Mouse (Mus musculus) testis, postnatal 14 days (tissue): Measurements from ENCODE around the gene Lgals7.
A peak's percentile ranks its signal among the peaks of the same experiment; 100 is the strongest.

Experiments used
- DNase-seq: peaks from one replicate; pipeline ENCODE4 v3.0.0; 2021; ENCODE audit warnings: low spot score

Gene Lgals7

DNA sequence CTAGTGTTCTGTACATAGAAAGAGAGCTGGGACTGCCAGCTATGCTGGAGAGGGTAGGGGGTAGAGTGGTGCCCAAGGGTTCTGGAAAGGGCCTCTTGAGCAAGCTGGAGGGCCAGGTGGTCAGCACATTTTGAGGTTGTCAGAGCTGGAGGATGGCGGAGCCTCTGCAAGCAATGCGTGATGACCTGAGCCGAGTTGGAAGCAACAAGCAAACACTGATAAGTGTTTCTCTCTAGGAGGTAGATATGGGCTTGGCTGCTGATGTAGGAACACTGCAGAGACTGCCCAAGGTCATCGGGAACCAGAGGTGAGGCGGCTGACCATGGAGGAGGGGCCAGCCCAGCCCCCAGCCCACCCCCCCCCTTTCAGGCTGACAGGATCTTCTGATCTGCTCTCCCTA is 32.7 kb upstream of the Lgals7 start:
- no peak for DNase-seq

DNA sequence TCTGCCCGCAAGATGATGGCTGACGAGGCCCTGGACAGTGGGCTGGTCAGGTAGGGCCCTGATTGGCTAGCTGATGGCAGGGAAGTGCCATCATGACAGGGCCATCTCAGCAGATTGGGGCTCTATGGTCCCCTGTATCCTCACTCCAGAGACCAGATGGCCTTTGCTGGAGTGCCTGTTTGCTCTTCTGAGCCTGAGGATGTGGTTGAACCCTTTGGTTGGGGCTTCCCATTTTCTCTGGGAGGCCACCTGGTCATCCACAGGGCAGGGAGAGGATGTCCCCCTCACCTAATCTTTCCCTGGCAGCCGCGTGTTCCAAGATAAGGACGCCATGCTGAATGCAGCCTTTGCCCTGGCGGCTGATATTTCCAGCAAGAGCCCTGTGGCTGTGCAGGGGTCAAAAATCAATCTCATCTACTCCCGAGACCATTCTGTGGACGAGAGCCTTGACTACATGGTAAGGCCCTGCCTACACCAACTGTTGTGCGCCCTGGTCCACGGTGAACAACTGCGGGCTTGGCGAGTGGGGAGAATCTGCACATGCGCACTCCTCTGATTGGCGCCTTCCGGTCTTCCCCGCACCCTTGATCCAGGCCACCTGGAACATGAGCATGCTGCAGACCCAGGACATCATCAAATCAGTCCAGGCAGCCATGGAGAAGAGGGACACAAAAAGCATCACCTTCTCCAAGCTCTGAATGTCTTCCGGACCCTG is 32.1 kb upstream of the Lgals7 start:
- no peak for DNase-seq

DNA sequence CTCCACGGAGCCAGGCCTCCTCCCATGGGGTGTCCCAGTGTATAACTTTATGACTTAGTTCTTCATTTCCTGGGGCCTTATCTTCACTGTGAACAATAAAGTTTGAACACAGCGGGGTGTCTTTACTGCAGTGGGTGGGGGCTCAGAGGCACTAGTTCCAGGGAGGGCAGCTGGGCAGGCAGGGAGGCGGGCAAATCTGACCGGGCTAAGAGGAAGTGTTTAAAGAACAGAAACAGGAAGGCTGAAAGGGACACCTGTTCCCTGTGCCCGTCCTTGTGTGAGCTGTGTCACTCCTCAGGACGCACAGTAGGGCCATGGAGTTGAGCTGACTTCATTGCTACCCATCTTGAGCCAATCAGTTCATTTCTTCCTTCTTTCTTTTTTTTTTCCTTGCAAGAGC is 31.5 kb upstream of the Lgals7 start:
- no peak for DNase-seq

DNA sequence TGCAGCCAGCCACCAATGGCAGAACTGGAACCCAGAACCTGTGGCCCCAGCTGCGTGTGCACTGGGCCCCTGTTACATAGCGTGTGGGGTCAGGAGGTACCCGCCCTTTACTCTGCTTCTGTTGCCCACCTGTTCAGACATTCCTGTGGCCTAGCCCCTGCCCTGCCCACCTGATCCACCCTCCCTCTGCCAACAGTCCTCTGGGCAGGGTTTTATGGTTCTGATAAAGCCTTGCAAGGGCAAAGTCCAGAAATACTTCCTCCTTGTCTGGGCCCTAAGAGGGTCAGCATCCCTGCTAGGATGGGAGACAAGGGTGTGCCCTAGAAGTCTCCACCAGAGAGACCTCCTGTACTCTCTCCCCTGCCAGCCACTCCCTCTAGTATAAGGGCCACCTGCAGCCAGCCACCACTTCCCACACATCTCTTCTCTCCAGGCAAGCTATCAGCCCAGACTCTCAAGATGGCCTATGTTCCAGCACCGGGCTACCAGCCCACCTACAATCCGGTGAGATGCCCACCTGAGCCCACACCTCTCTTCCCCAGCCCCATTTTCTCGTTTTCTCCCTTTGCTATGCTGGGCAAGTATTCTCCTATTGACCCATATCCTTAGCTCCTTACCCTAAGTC is 29.8 kb upstream of the Lgals7 start, which contains the start of gene Lgals4:
TSS of gene Lgals4 (plus strand) at position 132 of the 625 bp plus-strand sequence.
- DNase-seq: no peak

DNA sequence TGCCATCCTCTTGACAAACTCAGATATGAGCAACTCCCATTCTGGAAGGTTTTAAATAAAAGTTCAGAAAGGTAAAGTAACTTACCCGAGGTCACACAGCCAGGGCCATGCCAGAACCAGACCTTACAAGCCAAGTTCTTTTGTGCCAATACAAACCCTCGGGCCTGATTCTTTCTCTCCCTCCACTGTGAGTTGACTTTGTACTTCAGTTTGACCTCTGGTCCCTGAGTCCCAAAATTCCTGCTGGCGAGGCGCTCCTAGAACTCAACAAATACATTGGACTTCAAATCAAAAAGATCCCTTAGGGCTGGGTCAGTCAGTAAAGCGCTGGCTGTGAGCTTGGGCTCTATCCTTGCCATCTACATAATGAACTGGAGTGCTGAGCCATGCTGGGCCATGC is 26.7 kb upstream of the Lgals7 start:
- no peak for DNase-seq

DNA sequence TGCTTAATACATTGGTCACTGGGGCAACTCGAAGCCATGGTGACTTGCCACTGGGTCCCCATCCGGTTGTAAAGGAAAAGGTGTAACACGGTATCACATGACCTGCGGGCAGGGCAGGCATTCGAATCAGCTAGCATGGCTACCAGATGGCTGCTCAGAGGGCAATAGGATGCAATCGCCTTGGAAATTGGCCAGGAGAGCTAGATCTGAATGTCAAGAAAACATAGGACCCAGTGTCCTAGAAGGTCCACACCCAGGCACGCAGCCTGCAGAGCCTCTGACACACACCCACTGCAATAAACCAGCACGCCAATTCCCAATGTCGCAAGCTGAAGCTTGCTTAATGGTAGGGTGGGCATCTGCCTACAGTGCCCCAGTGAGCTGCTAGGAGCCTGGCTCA is 25.3 kb upstream of the Lgals7 start:
- DNase-seq: no peak

DNA sequence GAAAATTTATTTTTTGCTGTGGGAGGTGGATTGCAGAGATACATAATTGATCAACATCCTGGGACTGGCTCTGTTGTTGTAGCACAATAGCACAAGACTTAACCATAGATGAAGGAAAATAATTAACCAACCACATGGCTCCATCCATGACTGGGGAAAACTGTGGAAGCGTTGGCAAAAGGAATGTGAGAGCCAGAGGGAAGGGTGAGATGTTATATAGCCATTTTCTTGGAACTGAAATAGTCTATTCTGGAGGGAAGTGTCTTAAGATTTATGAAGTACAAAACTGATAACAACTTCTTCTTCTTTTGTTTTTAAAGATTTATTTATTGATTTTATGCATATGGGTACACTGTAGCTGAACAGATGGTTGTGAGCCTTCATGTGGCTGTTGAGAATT is 16.4 kb upstream of the Lgals7 start:
- DNase-seq: no peak

DNA sequence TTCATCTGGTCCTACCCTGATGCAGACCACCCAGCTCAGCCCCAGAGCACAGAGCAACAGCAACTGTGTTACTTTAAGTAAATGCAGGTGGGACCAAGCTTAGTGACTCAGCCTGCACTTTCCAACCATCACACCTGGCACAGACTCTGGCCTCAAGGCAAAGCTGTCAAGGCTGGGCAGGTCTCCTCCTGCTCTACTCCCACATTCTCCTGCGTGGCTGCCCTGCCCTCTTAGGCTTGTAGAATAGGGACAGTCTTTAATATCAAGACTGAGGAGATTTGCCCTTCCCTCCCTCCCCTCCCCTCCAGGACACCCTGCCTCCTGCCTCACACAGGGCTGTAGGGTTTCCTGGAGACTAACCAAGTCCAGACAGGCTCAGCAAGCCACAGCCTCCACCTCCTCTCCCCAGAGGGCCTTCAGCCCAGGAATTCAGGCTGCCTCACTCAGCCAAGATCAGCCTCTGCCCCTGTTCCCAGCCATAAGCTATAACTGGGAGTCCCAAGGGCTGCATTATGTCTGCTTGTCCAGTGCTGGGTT is 13.9 kb upstream of the Lgals7 start:
- DNase-seq: no peak

DNA sequence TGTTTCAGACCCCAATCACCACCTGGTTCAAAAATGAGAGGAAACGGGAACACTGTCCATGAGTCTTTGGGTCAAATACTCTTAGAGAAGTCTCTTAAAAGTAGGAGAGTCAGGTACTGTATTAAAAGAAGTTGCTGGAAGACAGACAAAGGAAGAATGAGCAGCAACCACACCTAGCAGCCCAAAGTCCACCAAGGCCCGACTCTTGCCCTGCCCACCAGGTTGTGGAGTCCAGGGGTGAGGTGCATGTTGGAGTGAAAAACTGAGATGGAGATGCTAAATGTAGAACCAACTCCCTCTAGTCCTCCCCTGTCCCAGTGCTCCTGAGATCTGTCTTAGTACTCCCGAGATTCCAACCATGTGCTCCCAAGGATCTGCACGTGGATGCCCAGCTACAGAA is 13.0 kb upstream of the Lgals7 start:
- no peak for DNase-seq

DNA sequence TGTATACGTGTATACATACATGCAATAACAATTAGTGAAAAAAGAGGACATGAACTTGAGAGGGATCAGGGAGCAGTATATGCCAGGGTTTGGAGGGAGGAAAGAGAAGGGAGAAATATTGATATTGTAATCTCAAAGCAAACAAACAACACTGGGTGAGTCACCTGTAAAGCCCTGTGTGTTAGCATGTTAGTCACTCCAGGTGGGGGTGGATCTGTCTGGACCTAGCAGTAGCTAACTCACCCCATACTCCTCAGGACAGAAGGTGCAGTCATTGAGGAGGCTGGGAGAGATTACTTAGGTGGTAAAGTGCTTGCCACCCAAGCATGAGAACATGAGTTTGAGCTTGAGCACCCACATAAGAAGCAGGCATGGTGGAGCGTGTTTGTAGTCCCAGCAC is 3.7 kb upstream of the Lgals7 start:
- DNase-seq: no peak

DNA sequence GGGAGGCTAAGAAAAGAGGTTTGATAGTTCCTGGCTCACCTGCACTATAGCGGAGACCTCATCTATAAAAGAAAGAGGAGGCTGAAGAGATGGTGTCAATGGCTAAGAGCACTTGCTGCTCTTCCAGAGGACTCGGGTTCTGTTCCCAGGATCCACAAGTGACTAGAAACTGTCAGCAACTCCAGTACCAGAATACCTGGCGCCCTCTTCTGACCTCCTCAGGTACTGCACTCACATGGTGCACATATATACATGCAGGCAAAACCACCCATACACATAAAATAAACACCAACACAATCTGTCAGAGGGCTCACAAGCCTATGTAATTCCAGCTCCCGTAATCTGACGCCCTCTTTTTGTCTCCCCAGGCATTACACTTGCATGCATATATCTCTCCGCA is 2.8 kb upstream of the Lgals7 start:
- peak; percentile 52 for DNase-seq

DNA sequence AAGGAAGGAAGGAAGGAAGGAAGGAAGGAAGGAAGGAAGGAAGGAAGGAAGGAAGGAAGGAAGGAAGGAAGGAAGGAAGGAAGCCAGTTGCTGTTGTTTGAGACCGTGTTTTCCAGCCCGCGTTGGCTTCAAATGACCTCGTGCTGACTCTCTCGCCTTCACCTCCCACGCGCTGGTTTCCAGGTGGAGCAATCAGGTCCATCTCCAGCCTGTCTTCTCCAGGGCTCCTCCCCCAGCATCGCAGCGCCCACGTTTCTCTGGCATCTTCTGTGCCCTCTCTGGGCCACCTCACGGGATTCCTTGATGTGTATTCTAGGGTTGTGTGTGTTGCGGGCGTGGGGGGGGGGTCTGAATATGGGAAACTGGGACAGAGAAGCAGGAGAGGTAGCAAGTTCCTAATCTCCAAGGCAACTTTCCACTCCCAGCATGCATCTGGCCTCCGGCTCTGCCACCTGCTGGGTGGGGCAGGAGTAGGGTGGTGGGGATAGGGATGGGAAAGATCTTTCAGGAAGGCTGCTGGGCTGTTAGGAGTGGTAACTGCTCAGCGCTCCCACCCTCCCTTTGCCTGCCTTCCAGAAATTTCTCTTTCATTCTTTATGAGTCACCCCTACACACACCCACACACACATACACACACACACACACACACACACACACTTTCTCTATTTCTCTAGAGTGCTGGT is 695 bp upstream of the Lgals7 start:
- peak; percentile 52 for DNase-seq

DNA sequence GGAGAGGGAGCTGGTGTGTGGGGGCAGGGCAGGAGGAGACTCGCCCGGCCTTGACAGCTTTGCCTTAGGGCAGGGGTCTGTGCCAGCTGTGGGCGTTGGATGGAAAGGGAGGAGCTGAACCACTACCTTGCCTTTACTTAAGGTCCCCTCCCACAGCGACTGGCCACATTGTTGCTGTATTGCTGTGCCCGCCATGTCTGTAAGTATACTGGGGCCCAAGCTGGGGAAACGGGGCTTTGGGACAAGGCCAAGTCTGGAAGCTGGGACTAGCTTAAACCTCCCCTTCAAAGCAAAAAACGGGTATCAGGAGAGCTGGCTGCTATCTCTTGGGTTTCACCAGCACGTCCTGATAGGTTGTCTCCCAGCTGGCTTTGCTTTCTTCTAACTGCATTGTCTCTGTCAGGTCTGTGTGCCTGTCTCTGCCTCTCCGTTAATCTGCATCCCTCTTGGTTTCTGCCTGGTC is 666 bp downstream of the Lgals7 start:
- peak; percentile 54 for DNase-seq

DNA sequence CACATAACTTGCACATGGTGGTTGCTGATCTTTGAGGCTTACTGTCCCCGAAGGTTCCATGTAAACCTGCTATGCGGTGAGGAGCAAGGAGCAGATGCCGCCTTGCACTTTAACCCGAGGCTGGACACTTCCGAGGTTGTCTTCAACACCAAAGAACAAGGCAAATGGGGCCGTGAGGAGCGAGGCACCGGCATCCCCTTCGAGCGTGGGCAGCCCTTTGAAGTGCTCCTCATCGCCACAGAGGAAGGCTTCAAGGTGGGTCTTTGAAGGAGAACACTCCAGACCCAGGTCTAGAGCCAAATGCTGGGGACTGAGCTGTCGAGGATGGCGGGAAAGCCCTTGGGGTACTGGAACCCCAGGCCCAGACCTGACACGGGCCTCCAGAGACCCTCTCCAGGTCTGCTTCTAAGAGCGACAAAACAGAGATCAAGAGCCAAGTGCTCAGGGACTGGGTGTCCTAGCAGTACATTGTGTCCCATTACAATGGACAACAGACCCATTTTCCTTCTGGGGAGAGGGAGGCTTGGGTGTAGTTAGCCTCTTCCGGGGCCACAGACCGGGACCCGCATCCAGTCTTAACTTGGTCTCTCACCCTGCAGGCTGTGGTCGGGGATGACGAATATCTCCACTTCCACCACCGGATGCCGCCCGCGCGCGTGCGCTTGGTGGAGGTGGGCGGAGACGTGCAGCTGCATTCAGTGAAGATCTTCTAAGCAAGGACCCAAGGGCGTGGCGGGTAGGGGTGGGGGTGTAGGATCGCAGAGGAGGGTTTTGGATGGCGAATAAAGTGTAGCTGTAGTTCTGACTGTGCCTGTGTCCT is 2.0 kb downstream of the Lgals7 start:
- DNase-seq: peak; percentile 78

DNA sequence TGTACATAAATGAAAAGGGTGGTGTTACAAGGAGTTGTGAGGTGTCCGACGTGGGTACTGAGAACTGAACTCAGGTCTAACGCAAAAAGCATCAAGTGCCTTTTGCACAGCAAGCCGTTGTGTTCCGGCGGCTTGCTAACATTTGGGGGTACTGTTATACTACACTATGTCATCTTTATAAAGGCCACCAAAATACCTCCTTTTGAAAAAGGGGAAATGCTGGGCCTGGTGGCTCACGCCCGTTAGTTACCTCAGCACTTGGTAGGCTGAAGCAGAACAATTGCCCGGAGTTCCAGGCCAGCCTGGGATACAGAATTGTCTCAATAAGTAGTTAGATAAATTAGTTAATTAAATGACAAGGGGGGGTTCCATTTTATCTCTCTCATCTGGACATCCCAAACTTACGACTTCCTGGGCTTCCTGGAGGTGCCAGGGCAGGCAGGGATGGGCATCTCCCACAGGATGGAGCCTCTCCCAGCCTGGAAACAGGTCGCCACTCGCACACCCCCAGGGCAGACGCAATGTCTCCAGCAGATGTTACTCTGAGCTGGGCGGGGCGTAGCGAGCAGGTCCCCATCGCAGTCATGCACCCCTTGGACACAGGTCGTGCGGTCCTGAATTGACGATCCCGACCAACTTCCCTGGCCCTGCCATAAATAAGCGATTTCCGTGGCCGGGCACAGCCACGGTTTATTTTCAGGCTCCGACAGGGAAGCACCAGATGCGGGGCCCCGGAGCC is 3.3 kb downstream of the Lgals7 start:
- no peak for DNase-seq

DNA sequence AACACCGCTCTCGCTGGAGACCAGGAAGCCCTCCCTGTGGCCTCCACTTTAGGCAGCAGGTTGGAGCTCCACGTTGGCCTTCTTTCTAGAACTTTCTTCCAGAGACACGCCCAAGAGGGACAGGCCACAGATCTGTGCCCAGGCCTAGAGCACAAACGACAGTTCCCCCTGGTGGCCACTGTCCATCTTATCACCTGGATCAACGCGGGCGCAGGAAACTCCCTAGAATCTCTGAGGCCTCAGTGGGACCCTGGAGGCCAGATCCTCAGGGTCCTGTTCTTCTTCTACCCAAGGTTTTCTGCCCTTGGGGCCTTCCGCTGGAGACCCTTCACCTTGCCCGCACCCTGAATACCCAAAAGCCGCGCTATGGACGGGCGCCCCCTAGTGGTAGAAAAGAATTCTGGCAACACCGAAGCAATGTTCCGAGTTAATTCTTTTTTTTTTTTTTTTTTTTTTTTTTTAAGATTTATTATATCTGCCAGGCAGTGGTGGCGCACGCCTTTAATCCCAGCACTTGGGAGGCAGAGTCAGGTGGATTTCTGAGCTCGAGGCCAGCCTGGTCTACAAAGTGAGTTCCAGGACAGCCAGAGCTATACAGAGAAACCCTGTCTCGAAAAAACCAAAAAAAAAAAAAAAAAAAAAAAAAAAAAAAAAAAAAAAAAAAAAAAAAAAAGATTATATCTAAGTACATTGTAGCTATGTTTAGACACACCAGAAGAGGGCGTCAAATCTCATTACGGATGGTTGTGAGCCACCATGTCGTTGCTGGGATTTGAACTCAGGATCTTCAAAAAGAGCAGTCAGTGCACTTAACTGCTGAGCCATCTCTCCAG is 4.1 kb downstream of the Lgals7 start:
- DNase-seq: peak; percentile 76

DNA sequence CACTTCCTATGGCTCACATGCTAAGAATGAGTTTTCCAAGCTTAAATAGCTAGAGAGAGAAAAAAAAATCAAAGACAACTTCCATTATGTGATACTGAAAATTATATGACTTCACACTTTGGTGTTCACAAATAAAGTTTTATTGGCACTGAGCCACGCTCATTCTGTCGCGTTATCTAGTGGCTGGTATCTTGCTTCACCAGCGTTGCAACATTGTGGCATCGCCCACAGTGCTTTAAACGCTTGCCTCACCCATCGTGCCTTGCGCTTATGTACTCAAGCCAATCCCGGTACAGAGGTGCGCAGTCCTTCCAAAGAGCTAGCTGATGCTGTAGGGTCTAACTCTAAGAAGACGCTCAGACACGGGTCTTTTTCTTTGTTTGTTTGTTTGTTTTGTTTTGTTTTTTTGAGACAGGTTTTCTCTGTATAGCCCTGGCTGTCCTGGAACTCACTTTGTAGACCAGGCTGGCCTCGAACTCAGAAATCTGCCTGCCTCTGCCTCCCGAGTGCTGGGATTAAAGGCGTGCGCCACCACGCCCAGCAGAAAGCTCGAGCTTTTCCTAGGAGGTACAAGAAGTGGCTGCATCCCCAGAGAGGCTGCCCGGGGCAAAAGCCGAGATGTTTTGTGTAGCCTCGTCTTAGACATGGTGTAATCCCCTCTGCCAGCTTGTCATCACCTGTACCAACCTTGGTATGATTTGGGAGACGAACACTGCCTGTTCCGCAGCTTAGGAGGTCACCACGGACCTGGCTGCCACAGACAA is 7.4 kb downstream of the Lgals7 start:
- peak; percentile 75 for DNase-seq

DNA sequence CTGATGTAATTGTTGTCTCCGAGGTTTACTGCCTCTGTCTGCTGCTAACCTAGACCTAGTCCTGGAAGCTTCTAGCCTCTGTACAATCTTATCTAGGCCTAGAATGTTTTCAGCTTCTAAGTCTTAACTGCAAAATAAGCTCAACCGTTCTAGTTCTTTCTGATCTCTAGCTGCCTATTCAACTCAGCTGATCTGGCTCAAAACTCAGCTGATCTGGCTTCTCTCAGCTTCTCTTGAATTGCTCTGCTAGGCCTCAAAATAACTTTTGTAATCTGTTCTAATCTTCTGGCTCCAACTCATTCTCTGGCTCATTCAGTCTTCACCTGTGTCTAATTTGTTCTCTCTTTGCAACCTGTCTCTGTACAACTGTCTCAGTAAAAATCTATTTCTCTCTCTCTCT is 10.9 kb downstream of the Lgals7 start:
- DNase-seq: no peak

DNA sequence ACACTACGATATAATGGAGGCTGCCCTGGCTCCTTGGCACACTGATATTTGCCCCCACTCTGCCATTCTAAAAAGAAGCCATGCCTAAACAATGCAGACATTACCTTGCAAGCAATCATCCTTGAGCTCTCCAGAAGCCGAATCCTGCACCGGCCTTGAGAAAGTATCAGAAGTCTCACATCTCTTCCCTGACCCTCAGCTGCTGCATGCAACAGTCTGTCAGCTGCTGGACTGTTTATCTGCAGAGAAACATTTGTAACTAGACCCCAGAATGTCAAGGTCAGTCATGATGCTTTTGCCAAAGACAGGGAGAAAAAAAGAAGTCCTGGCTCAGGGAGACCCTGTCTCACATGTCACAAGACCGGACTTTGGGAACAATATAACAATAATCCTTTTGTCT is 12.4 kb downstream of the Lgals7 start:
- peak; percentile 83 for DNase-seq

DNA sequence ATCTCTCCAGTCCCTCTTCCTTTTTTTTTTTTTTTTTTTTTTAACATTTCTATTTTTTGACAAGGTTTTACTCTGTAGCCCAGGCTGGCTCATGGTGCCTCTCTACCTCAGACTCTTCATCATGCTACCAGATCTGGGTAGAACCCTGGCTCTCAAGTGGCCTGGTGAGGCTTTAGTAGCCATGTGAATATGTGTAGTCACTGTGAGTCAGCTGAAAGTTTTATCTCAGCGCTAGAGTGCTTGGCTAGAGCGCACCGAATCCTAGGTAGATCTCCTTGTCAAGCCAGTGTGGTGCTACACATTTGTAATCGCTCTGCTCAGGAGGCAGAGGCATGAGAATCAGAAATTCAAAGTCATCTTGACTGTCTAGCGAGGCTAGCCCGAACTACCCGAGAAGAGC is 13.5 kb downstream of the Lgals7 start:
- DNase-seq: no peak
